Mouse (Mus musculus) liver, embryonic 16.5 days (tissue): Measurements from ENCODE around the gene AI464131. TPM values are rescaled to one million over a fixed set of nuclear protein-coding genes. Genes with fewer than 3 reads are reported as not detected.

ENCODE experiments used
- ATAC-seq: fragments of 200-750 bp; cut with Nextera tagmentation; 2 replicates; pipeline ENCODE4 v1.8.0; 2017; ENCODE audit warnings: low read depth, mild to moderate bottlenecking, moderate number of reproducible peaks, moderate library complexity
- H3K27ac ChIP-seq: fragments of 300-500 bp; sonication (generic); 2 replicates; pipeline ENCODE4 v1.5.1; 2014; ENCODE audit warnings: mild to moderate bottlenecking, low read length
- H3K27me3 ChIP-seq: fragments of 300-500 bp; sonication (generic); 2 replicates; pipeline ENCODE4 v1.6.1; 2014; ENCODE audit warnings: low read depth, low read length, mixed read lengths; ENCODE audit not compliant: control insufficient read depth, insufficient read depth
- H3K36me3 ChIP-seq: fragments of 300-500 bp; sonication (generic); 2 replicates; pipeline ENCODE4 v1.6.1; 2014; ENCODE audit warnings: mild to moderate bottlenecking; ENCODE audit not compliant: control insufficient read depth, insufficient read depth
- H3K4me1 ChIP-seq: fragments of 300-500 bp; sonication (generic); 2 replicates; pipeline ENCODE4 v1.6.1; 2014; ENCODE audit warnings: low read depth, low read length, mixed read lengths; ENCODE audit not compliant: control insufficient read depth
- H3K4me2 ChIP-seq: fragments of 300-500 bp; sonication (generic); 2 replicates; pipeline ENCODE4 v1.6.1; 2014; ENCODE audit warnings: low read depth, low read length, mixed read lengths
- H3K4me3 ChIP-seq: fragments of 300-500 bp; sonication (generic); 2 replicates; pipeline ENCODE4 v1.5.1; 2014; ENCODE audit warnings: low read depth, mild to moderate bottlenecking, low read length
- H3K9ac ChIP-seq: fragments of 300-500 bp; sonication (generic); 2 replicates; pipeline ENCODE4 v1.6.1; 2014; ENCODE audit warnings: low read depth, low read length
- H3K9me3 ChIP-seq: fragments of 300-500 bp; sonication (generic); replicated peaks from 2 replicates; pipeline ENCODE4 v1.6.1; 2016; ENCODE audit warnings: low read length; ENCODE audit not compliant: control insufficient read depth
- WGBS: fragments of 180-500 bp; shearing (Covaris S2); extraction: QIAGEN DNeasy Blood & Tissue Kit; methylation state at CpG from one replicate; pipeline ENCODE4 v1.1.7; 2014; ENCODE audit not compliant: insufficient replicate concordance; 5-methylcytosine and 5-hydroxymethylcytosine counted together
- polyA plus RNA-seq: library from polyadenylated mRNA; unstranded; fragments of >200 nt; fragmentation: Nextera tagmentation; extraction: Ambion mirVana; gene quantifications from 2 replicates; pipeline ENCODE4 v1.2.1, GENCODE M21; 2015

Gene AI464131
- polyA plus RNA-seq, 1 experiment from 2014 or later: 1.8 TPM

GRCm38 (mm10) chr4:41500787-41501186 is 2.1 kb downstream of the AI464131 start:
- H3K27me3 ChIP-seq: peaks cover 63% of the 10 kb centered on the region
- H3K27ac ChIP-seq: no peak overlapping the region
- peaks cover 20% of the 10 kb centered on the region for H3K4me1 ChIP-seq
- no peak overlapping the region for H3K4me2 ChIP-seq
- no peak for ATAC-seq
- 74% methylated on average over 4 of the region's 4 CpGs for WGBS
- H3K9ac ChIP-seq: no peak overlapping the region
- H3K4me3 ChIP-seq: no peak overlapping the region
- no peaks in the 10 kb centered on the region for H3K36me3 ChIP-seq
- H3K9me3 ChIP-seq: no peaks in the 10 kb centered on the region

- H3K27ac ChIP-seq: no peak overlapping the region
- no peaks in the 10 kb centered on the region for H3K36me3 ChIP-seq
- H3K4me2 ChIP-seq: no peak overlapping the region
- peaks cover 20% of the 10 kb centered on the region for H3K4me1 ChIP-seq
- no peak overlapping the region for H3K9ac ChIP-seq
- ATAC-seq: no peak
- no peak overlapping the region for H3K4me3 ChIP-seq
- H3K9me3 ChIP-seq: no peaks in the 10 kb centered on the region
- WGBS: 50% methylated on average over 8 of the region's 8 CpGs
- H3K27me3 ChIP-seq: peaks cover 63% of the 10 kb centered on the region
These were observed 3.3 kb downstream of the AI464131 start for GRCm38 (mm10) chr4:41499619-41500018.

GRCm38 (mm10) chr4:41498921-41499391 is 3.9 kb downstream of the AI464131 start:
- Histone ChIP-seq H3K4me1 (peaks cover 20% of the 10 kb centered on the region), H3K27ac (no peak overlapping the region), H3K4me3 (no peak overlapping the region), H3K9me3 (no peaks in the 10 kb centered on the region), H3K9ac (no peak overlapping the region), H3K4me2 (no peak overlapping the region), H3K36me3 (no peaks in the 10 kb centered on the region), H3K27me3 (peaks cover 63% of the 10 kb centered on the region)
- 6% methylated on average over 43 of the region's 43 CpGs for WGBS
- ATAC-seq: no peak

- WGBS: 5% methylated on average over 72 of the region's 72 CpGs
- no peaks in the 10 kb centered on the region for H3K9me3 ChIP-seq
- H3K4me2 ChIP-seq: peak overlapping the region; percentile 26
- H3K9ac ChIP-seq: no peak overlapping the region
- H3K36me3 ChIP-seq: no peaks in the 10 kb centered on the region
- no peak for ATAC-seq
- H3K27ac ChIP-seq: no peak overlapping the region
- H3K4me3 ChIP-seq: peak overlapping the region; percentile 16
- peaks cover 63% of the 10 kb centered on the region for H3K27me3 ChIP-seq
- H3K4me1 ChIP-seq: peaks cover 20% of the 10 kb centered on the region
These were observed 4.7 kb downstream of the AI464131 start for GRCm38 (mm10) chr4:41497995-41498845.

- Histone ChIP-seq H3K9ac (no peak overlapping the region), H3K9me3 (no peaks in the 10 kb centered on the region), H3K36me3 (no peaks in the 10 kb centered on the region), H3K27me3 (peaks cover 59% of the 10 kb centered on the region), H3K4me2 (peak overlapping the region; percentile 26), H3K4me1 (peaks cover 19% of the 10 kb centered on the region), H3K4me3 (no peak overlapping the region; the same call in 1 of the 2 replicates), H3K27ac (no peak overlapping the region)
- no peak for ATAC-seq
- WGBS: 3% methylated on average over 34 of the region's 34 CpGs
These were observed 5.3 kb downstream of the AI464131 start for GRCm38 (mm10) chr4:41497579-41497978.

GRCm38 (mm10) chr4:41497046-41497445 is 5.8 kb downstream of the AI464131 start:
- ATAC-seq: no peak
- Histone ChIP-seq H3K9me3 (no peaks in the 10 kb centered on the region), H3K27me3 (peaks cover 56% of the 10 kb centered on the region), H3K9ac (no peak overlapping the region), H3K27ac (no peak overlapping the region), H3K4me1 (peaks cover 13% of the 10 kb centered on the region), H3K4me2 (no peak overlapping the region), H3K36me3 (no peaks in the 10 kb centered on the region), H3K4me3 (no peak overlapping the region)
- 46% methylated on average over 5 of the region's 5 CpGs for WGBS

- Histone ChIP-seq H3K9me3 (no peaks in the 10 kb centered on the region), H3K4me1 (peaks cover 13% of the 10 kb centered on the region), H3K4me3 (no peak overlapping the region), H3K36me3 (no peaks in the 10 kb centered on the region), H3K27ac (no peak overlapping the region), H3K9ac (no peak overlapping the region), H3K4me2 (no peak overlapping the region), H3K27me3 (peaks cover 46% of the 10 kb centered on the region)
- WGBS: 75% methylated on average over 11 of the region's 11 CpGs
- ATAC-seq: no peak
These were observed 7.0 kb downstream of the AI464131 start for GRCm38 (mm10) chr4:41495850-41496249.

GRCm38 (mm10) chr4:41495076-41495475 is 7.8 kb downstream of the AI464131 start:
- Histone ChIP-seq H3K4me2 (no peak overlapping the region), H3K36me3 (no peaks in the 10 kb centered on the region), H3K27me3 (peaks cover 38% of the 10 kb centered on the region), H3K4me1 (peaks cover 13% of the 10 kb centered on the region), H3K9me3 (no peaks in the 10 kb centered on the region), H3K9ac (no peak overlapping the region), H3K4me3 (no peak overlapping the region), H3K27ac (no peak overlapping the region)
- WGBS: 45% methylated on average over 4 of the region's 4 CpGs
- ATAC-seq: no peak

- Histone ChIP-seq H3K36me3 (no peaks in the 10 kb centered on the region), H3K4me2 (no peak overlapping the region), H3K4me3 (no peak overlapping the region), H3K4me1 (peaks cover 13% of the 10 kb centered on the region), H3K9me3 (no peaks in the 10 kb centered on the region), H3K27me3 (peaks cover 31% of the 10 kb centered on the region), H3K9ac (no peak overlapping the region), H3K27ac (peak overlapping the region; percentile 29; the same call in 1 of the 2 replicates)
- WGBS: 21% methylated on average over 3 of the region's 3 CpGs
- peak; percentile 76 for ATAC-seq
These were observed 8.5 kb downstream of the AI464131 start for GRCm38 (mm10) chr4:41494378-41494777.
